Mouse (Mus musculus) adrenal gland, postnatal 36 days (tissue): ENCODE measurements at regions not wholly inside any gene's neighbourhood (a gene's known extent, or its start where the extent isn't known, plus 50 kb on each side); places are given as distances from the start of the nearest gene placed in this dataset.
A peak's percentile ranks its signal among the peaks of the same experiment; 100 is the strongest.

Experiments
- DNase-seq, 2 experiments: peaks; one replicate each; pipeline ENCODE4 v3.0.0; 2021; ENCODE audit warnings: mixed read lengths in 1 of 2

- no peak for DNase-seq
Measured at GRCm38 (mm10) chr2:173368899-173369298, 92.6 kb upstream of the Pmepa1 start.

GRCm38 (mm10) chr2:173376926-173377325 is 100.6 kb upstream of the Pmepa1 start:
- no peak for DNase-seq

- peak; percentile 25 for DNase-seq
Measured at GRCm38 (mm10) chr2:173377497-173378257, 101.3 kb upstream of the Pmepa1 start.

- no peak for DNase-seq
Measured at GRCm38 (mm10) chr2:173379736-173380135, 103.4 kb upstream of the Pmepa1 start.

GRCm38 (mm10) chr2:173380341-173380761 is 104.0 kb upstream of the Pmepa1 start:
- peak in 1 of 2 experiments; percentile 11 for DNase-seq

- peak in 1 of 2 experiments; percentile 19 for DNase-seq
Measured at GRCm38 (mm10) chr2:173382176-173382813, 106.0 kb upstream of the Pmepa1 start.

GRCm38 (mm10) chr2:173384935-173385586 is 108.7 kb upstream of the Pmepa1 start:
- DNase-seq, result no peak

GRCm38 (mm10) chr2:173385722-173386141 is 109.4 kb upstream of the Pmepa1 start:
- peak; percentile 67 to 70 for DNase-seq

- DNase-seq, result no peak
Measured at GRCm38 (mm10) chr2:173388140-173388539, 111.8 kb upstream of the Pmepa1 start.

GRCm38 (mm10) chr2:173392557-173393323 is 116.4 kb upstream of the Pmepa1 start:
- no peak for DNase-seq

GRCm38 (mm10) chr2:173393324-173393592 is 116.9 kb upstream of the Pmepa1 start:
- no peak for DNase-seq

GRCm38 (mm10) chr2:173395526-173395925 is 119.2 kb upstream of the Pmepa1 start:
- DNase-seq, result no peak

- no peak for DNase-seq
Measured at GRCm38 (mm10) chr2:173397846-173398331, 121.6 kb upstream of the Pmepa1 start.

GRCm38 (mm10) chr2:173405629-173406028 is 116.8 kb upstream of the 1700021F07Rik start:
- DNase-seq, result no peak

- no peak for DNase-seq
Measured at GRCm38 (mm10) chr2:173406344-173407094, 115.9 kb upstream of the 1700021F07Rik start.

- DNase-seq, result no peak
Measured at GRCm38 (mm10) chr2:173407133-173407532, 115.3 kb upstream of the 1700021F07Rik start.

- DNase-seq, result no peak
Measured at GRCm38 (mm10) chr2:173408681-173409081, 113.7 kb upstream of the 1700021F07Rik start.

- no peak for DNase-seq
Measured at GRCm38 (mm10) chr2:173409433-173409832, 113.0 kb upstream of the 1700021F07Rik start.

GRCm38 (mm10) chr2:173413906-173414656 is 108.3 kb upstream of the 1700021F07Rik start:
- peak; percentile 54 to 55 for DNase-seq

GRCm38 (mm10) chr2:173415429-173415828 is 107.0 kb upstream of the 1700021F07Rik start:
- DNase-seq, result no peak

GRCm38 (mm10) chr2:173416921-173417320 is 105.5 kb upstream of the 1700021F07Rik start:
- no peak for DNase-seq
